Mouse (Mus musculus): ENCODE results near the gene Gtsf1l. TPM values are rescaled to one million over a fixed set of nuclear protein-coding genes. Genes with fewer than 3 reads are reported as not detected.
A peak's percentile ranks its signal among the peaks of the same experiment; 100 is the strongest.

Gene Gtsf1l
- not detected for total RNA-seq (2021)
- long read RNA-seq, experiment 1, result 0 reads
- long read RNA-seq, experiment 2, result 0 reads

- DNase-seq (ENCODE audit: low spot score in 2 of 2), result no peak
- intact Hi-C loops (cut with DNase I), result no loop called here
These were observed at the start of gene Gtsf1l for GRCm38 (mm10) chr2:163087728-163088127. TSS of gene Gtsf1l (minus strand) at chr2:163087855.

GRCm38 (mm10) chr2:163136996-163137395, 49.3 kb upstream of the Gtsf1l start:
- no peak for DNase-seq (ENCODE audit: low spot score in 2 of 2)
- intact Hi-C loops (cut with DNase I), result no loop called here

GRCm38 (mm10) chr2:163135931-163136330, 48.3 kb upstream of the Gtsf1l start:
- intact Hi-C loops (cut with DNase I), result no loop called here
- DNase-seq (ENCODE audit: low spot score in 2 of 2), result peak in 1 of 2 experiments; percentile 32

GRCm38 (mm10) chr2:163132314-163132713, 44.7 kb upstream of the Gtsf1l start:
- intact Hi-C loops (cut with DNase I), result no loop called here
- DNase-seq (ENCODE audit: low spot score in 2 of 2), result no peak

GRCm38 (mm10) chr2:163130837-163131236, 43.2 kb upstream of the Gtsf1l start:
- DNase-seq (ENCODE audit: low spot score in 2 of 2), result no peak
- intact Hi-C loops (cut with DNase I), result no loop called here

- intact Hi-C loops (cut with DNase I), result no loop called here
- DNase-seq (ENCODE audit: low spot score in 2 of 2), result no peak
These were observed 35.8 kb upstream of the Gtsf1l start for GRCm38 (mm10) chr2:163123496-163123895.

- intact Hi-C loops (cut with DNase I), result no loop called here
- DNase-seq (ENCODE audit: low spot score in 2 of 2), result peak; percentile 23 to 37
These were observed 34.7 kb upstream of the Gtsf1l start for GRCm38 (mm10) chr2:163122319-163122718.

- intact Hi-C loops (cut with DNase I), result no loop called here
- DNase-seq (ENCODE audit: low spot score in 2 of 2), result no peak
These were observed 33.7 kb upstream of the Gtsf1l start for GRCm38 (mm10) chr2:163121353-163121660.

- intact Hi-C loops (cut with DNase I), result no loop called here
- no peak for DNase-seq (ENCODE audit: low spot score in 2 of 2)
These were observed 33.1 kb upstream of the Gtsf1l start for GRCm38 (mm10) chr2:163120626-163121352.

- intact Hi-C loops (cut with DNase I), result no loop called here
- DNase-seq (ENCODE audit: low spot score in 2 of 2), result peak; percentile 41 to 48
These were observed 24.0 kb upstream of the Gtsf1l start for GRCm38 (mm10) chr2:163111413-163112201.

- intact Hi-C loops (cut with DNase I), result no loop called here
- no peak for DNase-seq (ENCODE audit: low spot score in 2 of 2)
These were observed 23.1 kb upstream of the Gtsf1l start for GRCm38 (mm10) chr2:163110706-163111105.

- intact Hi-C loops (cut with DNase I), result no loop called here
- no peak for DNase-seq (ENCODE audit: low spot score in 2 of 2)
These were observed 20.7 kb upstream of the Gtsf1l start for GRCm38 (mm10) chr2:163108385-163108784.

- intact Hi-C loops (cut with DNase I), result loop anchor here (5.0 kb wide), 2 partner anchors 98 to 298 kb away; partner anchors contain the start of gene Tox2
These were observed 16.6 kb upstream of the Gtsf1l start for GRCm38 (mm10) chr2:163104086-163104770.

GRCm38 (mm10) chr2:163102900-163103653, 15.4 kb upstream of the Gtsf1l start:
- no peak for DNase-seq (ENCODE audit: low spot score in 2 of 2)
- intact Hi-C loops (cut with DNase I), result loop anchor here (5.0 kb wide), 2 partner anchors 99 to 299 kb away; partner anchors contain the start of gene Tox2

More at GRCm38 (mm10) chr2:163104086-163104770, 16.6 kb upstream of the Gtsf1l start:
- DNase-seq (ENCODE audit: low spot score in 2 of 2), result no peak

GRCm38 (mm10) chr2:163102216-163102615, 14.6 kb upstream of the Gtsf1l start:
- intact Hi-C loops (cut with DNase I), result loop anchor here (5.0 kb wide), 2 partner anchors 100 to 300 kb away; partner anchors contain the start of gene Tox2

GRCm38 (mm10) chr2:163101646-163102203, 14.1 kb upstream of the Gtsf1l start:
- intact Hi-C loops (cut with DNase I), result loop anchor here (1.0 to 5.0 kb wide), 3 partner anchors 101 to 301 kb away; partner anchors contain the start of gene Tox2
- DNase-seq (ENCODE audit: low spot score in 2 of 2), result peak; percentile 44 to 76

More at GRCm38 (mm10) chr2:163102216-163102615, 14.6 kb upstream of the Gtsf1l start:
- DNase-seq (ENCODE audit: low spot score in 2 of 2), result no peak

GRCm38 (mm10) chr2:163100551-163100950, 12.9 kb upstream of the Gtsf1l start:
- intact Hi-C loops (cut with DNase I), result loop anchor here (5.0 kb wide), 2 partner anchors 102 to 302 kb away; partner anchors contain the start of gene Tox2

GRCm38 (mm10) chr2:163099919-163100318, 12.3 kb upstream of the Gtsf1l start:
- DNase-seq (ENCODE audit: low spot score in 2 of 2), result no peak
- intact Hi-C loops (cut with DNase I), result loop anchor here (5.0 kb wide), 3 partner anchors 102 to 302 kb away; partner anchors contain the start of gene Tox2

More at GRCm38 (mm10) chr2:163100551-163100950, 12.9 kb upstream of the Gtsf1l start:
- DNase-seq (ENCODE audit: low spot score in 2 of 2), result no peak
